Mouse (Mus musculus): Measurements from ENCODE around the gene Nfkbid.

The Nfkbid gene

GRCm38 (mm10) chr7:30421175-30421889, at the start of gene Nfkbid:
TSS of gene Nfkbid (plus strand) at chr7:30421732.
- no peak for DNase-seq (ENCODE audit: low spot score)

- peak; percentile 97 for DNase-seq (ENCODE audit: low spot score)
These were observed 48.0 kb upstream of the Nfkbid start for GRCm38 (mm10) chr7:30373501-30373962.

GRCm38 (mm10) chr7:30380061-30380460, 41.5 kb upstream of the Nfkbid start:
- DNase-seq (ENCODE audit: low spot score) = no peak

GRCm38 (mm10) chr7:30384106-30384505, 37.4 kb upstream of the Nfkbid start:
- DNase-seq (ENCODE audit: low spot score) = no peak

- no peak for DNase-seq (ENCODE audit: low spot score)
These were observed 28.6 kb upstream of the Nfkbid start for GRCm38 (mm10) chr7:30392746-30393520.

GRCm38 (mm10) chr7:30393631-30394030, 27.9 kb upstream of the Nfkbid start:
- DNase-seq (ENCODE audit: low spot score) = no peak

GRCm38 (mm10) chr7:30394379-30394778, 27.2 kb upstream of the Nfkbid start:
- DNase-seq (ENCODE audit: low spot score) = peak; percentile 26

GRCm38 (mm10) chr7:30394871-30395270, 26.7 kb upstream of the Nfkbid start:
- DNase-seq (ENCODE audit: low spot score) = no peak

- no peak for DNase-seq (ENCODE audit: low spot score)
These were observed 21.9 kb upstream of the Nfkbid start for GRCm38 (mm10) chr7:30399671-30400070.

GRCm38 (mm10) chr7:30402343-30402742, 19.2 kb upstream of the Nfkbid start:
- DNase-seq (ENCODE audit: low spot score) = no peak

- no peak for DNase-seq (ENCODE audit: low spot score)
These were observed 12.9 kb upstream of the Nfkbid start for GRCm38 (mm10) chr7:30408639-30409038.

- DNase-seq (ENCODE audit: low spot score) = no peak
These were observed 11.7 kb upstream of the Nfkbid start for GRCm38 (mm10) chr7:30409789-30410188.

- DNase-seq (ENCODE audit: low spot score) = no peak
These were observed 10.5 kb upstream of the Nfkbid start for GRCm38 (mm10) chr7:30411023-30411422.

- no peak for DNase-seq (ENCODE audit: low spot score)
These were observed 8.8 kb upstream of the Nfkbid start for GRCm38 (mm10) chr7:30412735-30413147.

- DNase-seq (ENCODE audit: low spot score) = no peak
These were observed 7.9 kb upstream of the Nfkbid start, which contains the start of gene Tyrobp for GRCm38 (mm10) chr7:30413596-30413995. TSS of gene Tyrobp (plus strand) at chr7:30413760.

- DNase-seq (ENCODE audit: low spot score) = no peak
These were observed 3.7 kb upstream of the Nfkbid start for GRCm38 (mm10) chr7:30417856-30418255.

- DNase-seq (ENCODE audit: low spot score) = no peak
These were observed 1.7 kb upstream of the Nfkbid start, which contains the start of gene Hcst for GRCm38 (mm10) chr7:30419561-30420499. TSS of gene Hcst (minus strand) at chr7:30419854.

GRCm38 (mm10) chr7:30420673-30421072, 859 bp upstream of the Nfkbid start:
- no peak for DNase-seq (ENCODE audit: low spot score)

- peak; percentile 59 for DNase-seq (ENCODE audit: low spot score)
These were observed 431 bp downstream of the Nfkbid start for GRCm38 (mm10) chr7:30421890-30422435.

- no peak for DNase-seq (ENCODE audit: low spot score)
These were observed 1.0 kb downstream of the Nfkbid start for GRCm38 (mm10) chr7:30422560-30422959.

GRCm38 (mm10) chr7:30423071-30423641, 1.6 kb downstream of the Nfkbid start:
- DNase-seq (ENCODE audit: low spot score) = no peak
